Mouse (Mus musculus) thymus, postnatal 0 days (tissue): ENCODE data around the gene Lsmem1. TPM values are rescaled to one million over a fixed set of nuclear protein-coding genes. Genes with fewer than 3 reads are reported as not detected.
A peak's percentile ranks its signal among the peaks of the same experiment; 100 is the strongest.

ENCODE experiments used
- DNase-seq: peaks from one replicate; pipeline ENCODE4 v3.0.0-alpha.2; 2015; ENCODE audit warnings: low spot score
- polyA plus RNA-seq: library from polyadenylated mRNA; unstranded; fragments of >200 nt; fragmentation: Nextera tagmentation; extraction: Ambion mirVana; gene quantifications from 2 replicates; pipeline ENCODE4 v1.2.1, GENCODE M21; 2015

Gene Lsmem1
- polyA plus RNA-seq: 5.2 and 5.9 TPM in 2 replicates

DNA sequence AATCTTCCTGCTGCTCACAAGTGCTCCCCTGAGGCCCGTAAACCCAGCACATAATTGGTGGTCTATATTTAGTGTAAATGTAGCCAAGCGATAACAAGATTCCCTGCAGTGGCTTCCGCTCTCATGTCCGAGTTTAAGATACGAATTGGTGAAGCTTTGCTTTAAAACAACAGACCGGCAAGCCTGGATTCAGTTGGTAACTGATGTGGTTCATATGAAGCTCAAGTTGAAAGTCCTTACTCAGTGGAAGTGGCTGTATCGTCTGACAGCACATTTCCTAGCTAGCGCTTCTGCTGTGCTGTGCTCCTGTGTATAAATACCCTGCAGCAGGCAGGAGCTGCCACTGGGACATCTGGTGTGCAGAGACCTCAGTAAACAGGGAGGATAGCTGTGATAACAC, at the start of gene Lsmem1:
Lsmem1 (minus strand) TSS at position 189 of the 400 bp plus-strand sequence.
- peak; percentile 81 for DNase-seq

DNA sequence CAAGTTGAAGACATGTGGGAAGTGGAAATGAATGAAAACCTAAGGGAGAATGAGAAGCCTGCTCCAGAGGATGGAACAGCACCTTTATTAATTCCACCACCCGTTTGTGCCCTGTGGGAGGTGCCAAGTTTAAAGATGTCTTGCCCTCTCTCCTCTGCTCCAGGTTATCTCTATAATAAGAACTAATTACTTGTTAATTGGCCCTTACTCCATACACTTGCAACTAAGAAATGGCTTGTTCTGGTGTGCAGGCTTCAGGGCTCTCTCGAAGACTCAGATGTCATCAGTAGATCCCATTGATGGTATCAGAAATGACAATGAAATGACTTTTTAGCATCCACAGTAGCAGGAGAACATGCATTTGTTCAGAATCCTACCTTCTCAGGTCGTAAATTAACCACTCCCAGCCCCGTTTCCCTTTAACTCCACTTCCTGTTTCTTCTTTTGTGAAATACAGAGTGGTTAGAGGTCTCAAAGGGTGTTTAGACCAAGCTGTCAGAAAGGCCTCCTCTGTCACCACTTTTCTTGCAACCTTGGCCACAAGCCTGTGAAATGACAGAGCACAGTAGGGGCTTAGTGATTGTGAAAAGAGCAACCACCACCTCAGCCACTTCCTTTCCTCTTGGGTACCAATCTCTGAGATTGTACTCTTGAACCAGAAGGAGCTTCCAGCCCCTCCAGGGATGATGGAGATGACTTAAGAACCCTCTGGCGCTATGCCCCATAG, 49.3 kb upstream of the Lsmem1 start, which contains the start of gene Ifrd1:
Ifrd1 (minus strand) TSS at position 51 of the 727 bp plus-strand sequence.
- peak; percentile 22 for DNase-seq

DNA sequence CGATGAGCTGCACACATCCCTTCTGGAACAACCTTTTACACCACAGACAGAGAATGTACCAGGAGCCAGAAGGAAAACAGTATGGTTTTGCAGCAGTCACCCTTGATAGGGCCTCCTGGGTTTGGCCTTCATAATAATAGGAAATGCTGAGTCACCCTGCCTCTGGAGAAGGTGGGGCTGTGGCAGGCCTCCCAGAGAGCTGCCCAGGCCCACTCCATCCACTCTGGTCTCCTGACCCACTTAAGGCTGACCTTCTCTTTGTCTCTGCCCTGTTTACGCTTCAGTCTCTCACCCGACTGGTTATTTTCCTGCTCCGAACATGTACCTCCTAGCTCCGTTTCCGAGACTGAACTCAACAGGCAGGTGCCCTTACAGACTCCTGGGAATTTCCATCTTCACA, 48.7 kb upstream of the Lsmem1 start:
- no peak for DNase-seq

DNA sequence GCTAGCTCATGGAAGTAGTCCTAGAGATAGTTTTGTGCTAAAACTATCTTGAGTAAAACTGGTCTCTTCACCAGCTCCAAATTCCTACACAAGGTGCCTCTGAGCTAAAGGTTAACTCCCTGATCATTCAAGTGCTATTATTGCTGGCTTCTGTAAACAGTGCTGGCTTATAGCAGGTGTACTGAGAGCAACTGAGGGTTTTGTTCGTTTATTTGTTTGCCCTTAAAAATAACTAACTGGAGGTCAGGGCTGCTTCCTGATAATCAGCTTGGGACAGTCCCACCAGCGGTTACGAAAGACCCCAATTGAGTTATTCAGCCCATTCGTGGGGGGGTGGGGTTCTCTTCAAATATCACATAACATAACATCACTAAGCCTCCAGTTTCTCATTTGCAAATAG, 48.1 kb upstream of the Lsmem1 start:
- DNase-seq: no peak

DNA sequence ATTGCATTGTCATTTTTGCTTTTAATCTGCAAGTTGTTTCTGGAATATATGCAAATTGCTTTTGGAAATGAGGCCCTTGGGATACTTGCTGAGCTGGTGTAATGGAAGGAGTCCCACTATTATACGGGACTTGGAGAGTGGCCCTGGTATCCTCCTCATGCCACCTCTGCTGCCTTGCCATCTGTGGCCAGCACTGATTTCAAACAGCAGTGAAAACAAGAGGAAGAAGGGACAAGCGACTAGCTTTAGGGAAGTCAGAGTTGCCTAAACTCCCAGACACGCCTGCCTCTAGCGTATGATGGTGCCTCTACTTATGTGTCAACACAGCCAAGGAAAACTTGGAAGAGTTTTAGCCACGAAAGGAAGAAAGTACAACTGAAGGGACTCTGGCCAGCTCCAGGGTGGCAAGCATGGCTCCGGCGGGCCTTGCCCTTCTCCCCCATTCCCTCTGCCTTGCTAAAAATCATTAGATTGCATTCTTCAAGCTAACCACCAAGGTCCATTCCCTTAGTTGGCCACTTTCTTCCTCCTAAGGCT, 46.2 kb upstream of the Lsmem1 start:
- no peak for DNase-seq

DNA sequence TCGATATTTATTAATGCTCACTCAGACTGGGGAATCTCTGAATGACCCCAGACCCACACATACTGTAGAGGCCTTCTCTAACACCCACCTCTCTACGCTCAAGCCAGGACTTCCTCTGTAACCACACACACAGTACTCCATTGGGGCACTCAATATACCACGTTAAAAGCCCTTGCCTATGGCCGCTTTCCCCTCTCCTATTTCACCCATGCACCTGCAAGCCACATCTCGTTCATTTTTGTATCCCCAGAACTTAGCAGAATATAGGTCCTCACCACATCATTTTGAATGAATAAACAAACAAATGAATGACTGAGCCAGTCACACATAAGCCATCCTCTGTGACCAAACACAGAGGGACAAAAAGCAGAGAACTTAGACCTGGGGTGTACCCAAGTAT, 45.6 kb upstream of the Lsmem1 start:
- DNase-seq: no peak

DNA sequence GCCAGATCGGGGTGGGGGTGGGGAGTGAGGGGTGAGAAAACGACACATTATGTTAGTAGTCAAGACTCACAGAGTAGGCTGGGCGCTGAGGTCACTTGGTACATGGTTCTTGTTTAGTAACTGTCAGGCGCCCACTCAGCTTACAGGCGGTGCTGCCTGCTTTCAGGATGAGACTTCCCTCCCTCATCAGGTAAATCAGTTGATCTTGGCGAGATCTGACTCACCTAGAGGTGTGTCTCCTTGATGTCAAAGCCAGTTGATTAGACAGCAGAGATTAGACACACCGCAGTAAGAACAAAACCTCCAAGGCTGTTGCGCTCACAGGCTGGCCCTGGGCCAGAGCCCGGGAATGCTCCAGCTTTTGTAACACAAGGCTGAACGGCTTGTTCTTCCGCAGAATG, 44.5 kb upstream of the Lsmem1 start:
- DNase-seq: no peak

DNA sequence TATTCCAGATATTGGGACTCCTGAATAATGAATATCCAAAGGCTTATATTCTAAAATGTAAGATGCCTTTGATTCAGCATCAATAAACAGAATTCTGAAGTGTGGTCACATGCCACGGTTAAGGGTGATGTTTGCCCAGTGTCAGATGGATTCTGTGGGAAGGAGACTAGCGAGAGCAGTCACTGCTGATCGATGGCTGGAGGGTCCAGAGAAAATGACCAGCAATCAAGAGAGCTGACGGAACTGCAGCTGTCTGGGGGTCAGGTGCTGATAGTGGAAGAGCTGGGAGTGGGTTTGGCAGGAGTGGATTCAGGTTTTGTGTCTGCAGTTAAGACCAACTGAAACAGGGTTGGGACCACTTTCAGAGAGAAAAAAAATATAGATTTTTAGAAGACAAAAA, 44.0 kb upstream of the Lsmem1 start:
- DNase-seq: no peak

DNA sequence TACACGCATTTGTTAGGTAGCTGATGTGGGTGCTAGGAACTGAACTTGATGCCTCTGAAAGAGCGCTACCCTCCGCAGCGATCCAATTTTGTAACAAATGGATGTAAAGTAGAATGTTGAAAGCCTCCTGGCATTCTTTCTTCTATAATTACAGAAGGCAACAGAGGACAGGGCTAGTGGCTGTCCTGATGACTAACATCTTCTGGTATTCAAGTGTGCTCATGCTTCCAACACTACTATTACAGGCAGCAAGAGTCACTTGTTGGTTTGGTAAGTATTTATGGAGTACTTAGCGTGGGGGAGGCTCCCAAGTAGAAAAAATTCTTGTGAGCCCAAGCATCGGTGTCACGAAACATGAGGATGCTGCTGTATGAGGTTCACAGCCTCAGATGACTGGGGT, 39.9 kb upstream of the Lsmem1 start:
- DNase-seq: no peak

DNA sequence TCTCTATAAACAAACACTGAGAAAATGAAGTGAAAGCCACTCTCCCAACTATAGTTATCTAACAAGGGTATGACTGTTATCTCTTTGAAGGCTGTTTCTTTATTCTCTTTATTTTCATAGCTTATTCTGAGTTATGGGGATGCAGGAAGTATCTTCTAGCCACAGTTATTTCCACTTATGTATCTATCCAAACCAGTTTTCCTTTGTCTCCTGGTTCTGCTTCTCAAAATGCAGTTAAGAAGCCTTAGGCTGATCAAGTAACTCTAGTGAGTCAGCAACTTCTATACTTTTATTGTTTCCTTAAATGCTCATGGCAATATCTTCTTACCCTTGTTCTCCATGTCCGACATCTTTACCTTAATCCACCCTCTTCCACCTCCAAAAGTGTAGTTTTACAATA, 32.9 kb upstream of the Lsmem1 start:
- DNase-seq: no peak

DNA sequence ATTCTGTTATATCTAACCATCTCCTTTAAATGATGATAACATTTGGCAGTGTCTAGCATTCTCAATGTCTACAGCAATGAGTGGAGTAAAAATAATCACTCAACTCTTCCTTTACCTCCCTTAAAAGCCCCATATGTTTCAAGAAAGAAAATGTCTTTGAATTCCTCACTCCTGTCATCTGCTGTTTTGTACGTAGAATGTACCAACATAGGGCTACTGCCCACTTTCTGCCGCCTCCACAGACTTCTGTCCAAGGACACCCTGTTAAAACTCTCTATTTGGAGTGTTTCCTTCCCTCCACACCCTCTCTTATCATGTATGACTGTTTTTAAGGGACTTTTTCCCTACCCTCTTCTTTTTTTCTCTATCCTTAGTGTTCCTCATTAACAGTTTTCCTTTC, 32.3 kb upstream of the Lsmem1 start:
- DNase-seq: no peak

DNA sequence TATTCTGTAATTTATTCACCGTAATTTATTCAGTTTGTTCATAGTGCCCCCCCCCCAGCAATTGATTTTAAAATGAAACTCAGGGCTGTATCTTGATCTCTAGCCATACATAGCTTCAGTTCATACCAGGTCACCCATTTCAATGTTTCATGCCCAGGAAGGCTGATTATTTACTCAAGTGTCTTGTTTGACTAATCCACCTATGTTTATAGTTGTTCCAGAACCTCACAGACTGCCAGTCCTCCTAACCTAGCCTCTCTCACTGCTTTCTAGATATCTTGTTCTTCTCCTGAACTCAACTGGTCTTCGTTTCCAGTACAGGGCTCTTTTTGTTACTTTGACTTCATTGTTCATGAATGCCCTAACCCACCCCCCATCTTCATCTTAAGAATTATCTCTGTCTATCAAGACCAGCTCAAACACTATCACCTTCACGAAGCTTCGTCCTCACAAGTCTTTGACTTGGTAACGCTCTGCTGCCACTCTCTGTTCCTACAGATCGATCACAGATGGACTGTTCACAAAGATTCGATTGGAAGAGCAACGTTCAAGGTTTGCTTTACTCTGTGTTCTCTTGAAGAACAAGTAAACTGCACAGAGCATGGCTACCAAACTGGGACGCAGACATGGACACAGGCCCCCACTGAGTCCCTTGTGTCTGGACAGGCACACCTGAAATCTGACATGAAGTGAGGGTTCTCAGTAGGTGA, 25.0 kb upstream of the Lsmem1 start:
- DNase-seq: no peak

DNA sequence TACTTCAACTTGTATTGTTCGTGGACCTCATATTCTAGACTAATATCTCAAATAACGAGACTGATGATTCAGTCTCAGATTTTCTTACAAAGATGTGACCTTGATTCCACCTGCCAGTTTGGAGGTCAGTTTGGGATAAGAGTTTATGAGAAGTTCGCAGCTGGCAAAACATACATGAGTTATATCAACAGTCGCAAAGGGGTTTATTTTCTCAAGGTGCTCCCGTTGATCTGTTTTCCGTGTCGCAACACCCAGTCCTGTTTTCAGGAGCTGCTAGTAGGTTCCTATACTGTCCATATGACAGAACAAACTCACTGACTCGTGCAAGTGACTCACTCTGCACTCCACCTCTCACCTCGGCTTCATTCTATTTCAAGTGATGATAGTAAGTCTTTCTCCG, 24.4 kb upstream of the Lsmem1 start:
- DNase-seq: no peak

DNA sequence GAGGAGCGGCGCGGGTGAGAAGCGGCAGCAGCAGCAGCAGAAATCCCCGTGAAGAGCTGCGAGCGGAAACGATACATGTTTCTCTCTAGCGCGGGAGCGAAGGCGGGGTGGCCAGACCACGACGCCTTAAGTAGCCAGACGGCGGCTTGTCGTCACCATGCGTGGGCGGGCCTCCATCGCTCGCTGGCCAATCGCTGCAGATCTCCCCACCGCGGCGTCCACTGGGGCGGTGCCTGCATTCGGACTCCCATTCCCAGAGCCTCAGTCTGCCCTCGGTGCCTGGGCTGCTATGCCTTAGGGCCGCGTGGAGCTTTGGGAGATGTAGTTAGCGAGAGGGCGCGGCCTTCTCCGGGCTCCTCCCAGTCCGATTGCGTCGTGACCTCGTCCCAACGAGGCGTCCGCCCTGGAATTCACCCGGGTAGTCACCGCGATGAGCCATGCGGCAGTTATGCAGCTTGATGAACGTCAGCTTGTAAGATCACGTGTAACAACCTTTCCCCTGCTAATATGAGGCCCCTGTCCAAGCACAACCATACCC, 23.9 kb upstream of the Lsmem1 start:
- DNase-seq: peak; percentile 98

DNA sequence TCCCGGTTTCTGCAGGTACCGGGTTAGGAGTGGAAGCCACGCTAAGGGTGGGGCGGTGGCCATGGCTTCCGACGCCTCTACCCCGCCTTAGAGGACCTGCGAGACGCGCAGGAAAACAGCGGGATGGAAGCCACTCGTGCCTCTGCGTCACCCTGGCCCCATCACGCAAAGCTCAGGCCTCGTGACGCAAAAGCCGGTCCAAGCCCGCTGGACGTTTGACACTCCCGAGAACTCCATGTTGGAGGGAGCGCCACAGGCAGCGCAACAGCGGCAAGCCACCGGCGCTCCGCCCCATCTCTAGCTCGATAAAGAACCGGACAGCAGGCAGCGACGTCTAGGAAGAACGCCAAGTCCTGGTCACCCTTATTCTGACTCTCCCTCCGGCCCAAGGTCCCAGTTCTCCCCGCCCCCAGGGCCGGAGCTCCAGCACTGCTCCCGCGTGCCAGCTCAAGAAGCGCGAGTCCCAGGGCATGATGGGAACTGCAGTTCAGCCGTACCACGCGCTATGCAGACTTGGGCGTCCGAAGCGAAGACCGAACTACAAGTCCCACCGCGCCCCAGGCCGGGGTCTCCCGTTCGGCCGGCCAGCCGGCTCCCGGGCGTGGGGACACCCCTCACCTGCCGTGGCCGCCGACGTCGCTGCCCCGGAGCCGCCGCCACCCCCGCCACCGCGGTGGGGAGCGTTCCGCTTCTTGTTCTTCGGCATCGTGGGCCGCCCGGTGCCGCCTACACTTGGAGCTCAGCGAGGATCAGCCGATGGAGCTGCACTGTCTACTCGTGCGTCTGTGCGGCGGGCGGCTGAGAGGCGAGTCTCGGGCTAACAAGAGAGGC, 23.2 kb upstream of the Lsmem1 start:
- peak; percentile 90 for DNase-seq

DNA sequence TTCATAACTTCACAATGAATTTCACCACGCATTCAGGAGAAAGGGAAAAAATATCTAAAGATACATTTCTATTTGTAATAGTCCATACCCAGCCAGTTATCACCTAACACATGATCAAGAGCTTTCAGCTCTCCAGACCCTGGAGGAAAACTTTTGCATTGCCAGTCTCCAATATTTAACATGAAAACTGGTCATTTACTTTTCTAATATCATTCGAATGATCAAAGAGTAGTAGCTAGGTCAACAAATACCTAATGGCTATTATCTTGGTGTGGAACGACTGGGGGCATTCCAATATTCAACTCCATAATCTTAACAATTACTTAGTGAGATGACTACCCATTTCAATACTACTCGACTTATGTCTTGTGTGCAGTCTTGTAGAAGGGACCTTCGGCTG, 22.3 kb upstream of the Lsmem1 start:
- no peak for DNase-seq

DNA sequence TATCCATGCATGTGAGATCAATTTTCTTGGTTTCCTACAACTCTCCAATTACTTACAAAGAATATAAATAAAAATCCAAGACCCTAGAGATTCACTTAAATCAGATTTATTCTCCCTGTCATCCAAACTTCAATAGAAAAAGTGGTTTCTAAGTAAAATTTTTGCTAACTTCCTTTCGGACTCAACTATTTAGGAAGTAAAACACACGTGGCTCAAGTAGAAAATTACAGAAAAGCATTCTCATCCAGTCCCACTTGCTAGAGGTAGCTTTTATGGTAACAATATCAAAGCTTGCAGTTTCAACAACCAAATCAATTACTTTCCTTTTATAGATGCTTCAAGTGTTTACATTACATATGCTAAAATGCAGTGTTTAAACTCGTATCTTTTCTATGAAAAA, 21.6 kb upstream of the Lsmem1 start:
- no peak for DNase-seq

DNA sequence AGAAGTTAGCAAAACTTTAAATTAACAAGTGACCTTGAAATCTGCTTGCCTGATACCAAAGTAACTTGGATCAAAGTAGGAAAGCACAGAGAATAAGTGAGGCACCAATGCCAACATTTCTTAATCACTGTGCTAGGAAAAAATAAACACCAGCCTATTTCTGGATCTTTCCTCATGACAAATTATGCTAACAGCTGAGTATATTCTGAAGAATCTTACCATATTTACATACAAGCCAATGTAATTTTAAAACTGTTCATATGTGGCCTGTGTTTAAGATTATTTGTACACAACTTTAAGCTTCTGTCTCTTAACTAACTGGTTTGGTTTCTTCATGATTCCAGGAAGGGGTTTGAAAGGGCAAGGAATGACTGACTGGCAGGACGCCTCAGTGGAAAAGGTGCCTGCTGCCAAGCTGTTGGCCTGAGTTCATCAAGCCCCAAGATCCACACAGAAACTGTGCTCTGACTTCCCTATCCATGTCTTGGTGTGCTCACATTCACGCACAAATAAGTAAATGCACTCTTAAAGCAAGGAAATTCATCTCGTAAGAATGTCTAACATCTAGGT, 20.8 kb upstream of the Lsmem1 start:
- no peak for DNase-seq

DNA sequence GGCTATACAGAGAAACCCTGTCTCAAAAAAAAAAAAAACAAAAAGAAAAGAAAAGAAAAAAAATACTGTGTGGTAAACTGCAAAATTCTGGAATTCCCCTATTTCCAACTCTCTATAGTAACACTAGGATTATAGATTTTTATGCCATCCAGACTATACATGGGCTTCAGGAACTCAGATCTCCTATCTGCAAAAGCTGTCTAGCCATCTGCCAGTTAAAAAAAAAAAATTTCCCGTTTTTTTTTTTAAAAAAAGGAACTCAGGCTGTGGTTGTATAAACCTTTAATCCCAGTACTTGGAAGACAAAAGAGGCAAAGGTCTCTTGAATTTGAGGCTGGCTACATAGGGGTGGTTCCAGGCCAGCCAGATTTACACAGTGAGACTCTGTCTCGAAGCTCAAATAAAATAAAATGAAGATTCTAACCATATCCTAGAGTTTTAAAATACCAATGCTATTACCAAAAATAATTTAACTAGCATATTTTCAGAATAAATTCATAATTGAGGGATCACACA, 19.2 kb upstream of the Lsmem1 start:
- no peak for DNase-seq

DNA sequence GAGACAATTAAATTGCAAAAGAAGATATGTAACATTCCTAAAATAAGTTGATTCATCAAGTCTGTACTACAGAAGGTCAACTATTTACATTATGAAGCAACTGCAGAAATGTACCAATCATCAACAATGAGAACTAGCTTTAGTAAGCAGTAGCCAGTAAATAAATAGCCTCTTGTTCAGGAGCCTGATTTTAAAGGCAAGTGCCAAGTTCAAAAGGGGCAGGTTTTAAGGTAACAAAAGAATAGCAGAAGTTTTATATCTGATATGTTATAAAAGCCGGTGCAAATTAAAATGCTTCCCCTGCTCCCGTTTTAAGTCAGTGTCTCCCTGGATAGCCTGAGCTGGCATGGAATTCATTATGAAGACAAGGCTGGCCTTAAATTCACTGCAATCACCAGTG, 18.5 kb upstream of the Lsmem1 start:
- DNase-seq: no peak
